Mouse (Mus musculus) CH12.LX (cell line): ENCODE measurements around the gene Phip. TPM values are rescaled to one million over a fixed set of nuclear protein-coding genes. Genes with fewer than 3 reads are reported as not detected.

Experiments
- DNase-seq: peaks from one replicate; pipeline ENCODE4 v3.0.0-alpha.2; 2013; ENCODE audit errors: extremely low read depth
- H3K27ac ChIP-seq: 2 replicates; pipeline ENCODE4 v1.5.1; 2012; ENCODE audit warnings: low read depth, mild to moderate bottlenecking, control low read depth, moderate library complexity; ENCODE audit not compliant: insufficient read depth
- H3K27me3 ChIP-seq: replicated peaks from 2 replicates; pipeline ENCODE3; 2012; ENCODE audit warnings: inconsistent platforms
- H3K36me3 ChIP-seq, 2 experiments: replicated peaks in 1 of 2; 2 replicates each; pipeline versions ENCODE3 to v1.6.1; 2012; ENCODE audit warnings: inconsistent platforms in 1 of 2, low read length in 1 of 2, mild to moderate bottlenecking in 1 of 2, mixed read lengths in 1 of 2, moderate library complexity in 1 of 2; ENCODE audit not compliant: control insufficient read depth in 1 of 2, insufficient read depth in 1 of 2
- H3K4me1 ChIP-seq, 2 experiments: 2 replicates each; pipeline ENCODE4 v1.6.1; 2012; ENCODE audit warnings: inconsistent platforms in 1 of 2, moderate library complexity in 1 of 2; ENCODE audit not compliant: insufficient read depth in 2 of 2, control insufficient read depth in 1 of 2
- H3K4me2 ChIP-seq: 2 replicates; pipeline ENCODE4 v1.6.1; 2012; ENCODE audit warnings: low read depth, mild to moderate bottlenecking, control low read depth; ENCODE audit not compliant: poor library complexity, insufficient read depth, severe bottlenecking
- H3K4me3 ChIP-seq, 3 experiments: fragments of 150-350 bp in 1 of 3; sonication (generic) in 1 of 3; replicated peaks in 1 of 3; 2 replicates each; pipeline versions ENCODE3 to v1.5.1; 2011 to 2012; ENCODE audit warnings: low read depth in 2 of 3, low read length in 2 of 3, mild to moderate bottlenecking in 2 of 3, moderate library complexity in 2 of 3, control low read depth in 1 of 3, improper control_type of control experiment in 1 of 3, inconsistent platforms in 1 of 3, mixed read lengths in 1 of 3; ENCODE audit not compliant: poor library complexity in 1 of 3
- H3K79me2 ChIP-seq: replicated peaks from 2 replicates; pipeline ENCODE4 v1.6.1; 2012; ENCODE audit warnings: mild to moderate bottlenecking, moderate library complexity; ENCODE audit not compliant: control insufficient read depth, poor library complexity, insufficient read depth, severe bottlenecking; ENCODE audit errors: extremely low read depth
- H3K9ac ChIP-seq: 2 replicates; pipeline ENCODE4 v1.6.1; 2012; ENCODE audit warnings: low read depth, mild to moderate bottlenecking, control low read depth, moderate library complexity; ENCODE audit not compliant: insufficient read depth
- H3K9me3 ChIP-seq: replicated peaks from 2 replicates; pipeline ENCODE3; 2012; ENCODE audit warnings: low read length, inconsistent platforms, mixed read lengths
- BHLHE40 ChIP-seq: IDR thresholded peaks from 2 replicates; pipeline ENCODE4 v1.6.1; 2011; ENCODE audit warnings: mild to moderate bottlenecking, low read depth, low read length, improper control_type of control experiment
- CHD1 ChIP-seq: IDR thresholded peaks from 2 replicates; pipeline ENCODE4 v1.6.1; 2012; ENCODE audit warnings: low read depth, low read length, improper control_type of control experiment, inconsistent platforms
- CTCF ChIP-seq, 2 experiments: IDR thresholded peaks in 1 of 2; conservative IDR thresholded peaks in 1 of 2; 2 replicates each; pipeline ENCODE4 v1.5.1; 2011 to 2012; ENCODE audit warnings: low read depth in 2 of 2, low read length in 2 of 2, improper control_type of control experiment in 1 of 2, inconsistent platforms in 1 of 2, mild to moderate bottlenecking in 1 of 2, moderate library complexity in 1 of 2
- EP300 ChIP-seq: IDR thresholded peaks from 2 replicates; pipeline ENCODE4 v1.6.1; 2011; ENCODE audit warnings: low read length, improper control_type of control experiment
- ETS1 ChIP-seq: conservative IDR thresholded peaks from 2 replicates; pipeline ENCODE4 v1.6.1; 2012; ENCODE audit warnings: low read depth, mild to moderate bottlenecking, inconsistent platforms, low read length, improper control_type of control experiment, moderate library complexity
- MEF2A ChIP-seq: IDR thresholded peaks from 2 replicates; pipeline ENCODE4 v1.6.1; 2014; ENCODE audit warnings: low read depth, mild to moderate bottlenecking, inconsistent platforms, low read length, improper control_type of control experiment, borderline replicate concordance
- MXI1 ChIP-seq: IDR thresholded peaks from 2 replicates; pipeline ENCODE4 v1.6.1; 2011; ENCODE audit warnings: mild to moderate bottlenecking, low read depth, low read length, improper control_type of control experiment
- NELFE ChIP-seq: IDR thresholded peaks from 2 replicates; pipeline ENCODE4 v1.6.1; 2011; ENCODE audit warnings: low read depth, low read length, improper control_type of control experiment
- NRF1 ChIP-seq: IDR thresholded peaks from 2 replicates; pipeline ENCODE4 v1.6.1; 2014; ENCODE audit warnings: low read depth, mild to moderate bottlenecking, inconsistent platforms, low read length, improper control_type of control experiment, moderate library complexity
- PAX5 ChIP-seq: IDR thresholded peaks from 2 replicates; pipeline ENCODE4 v1.6.1; 2012; ENCODE audit warnings: low read length, inconsistent platforms, mixed read lengths
- RAD21 ChIP-seq: IDR thresholded peaks from 2 replicates; pipeline ENCODE4 v1.6.1; 2011; ENCODE audit warnings: low read depth, mild to moderate bottlenecking, low read length, improper control_type of control experiment, moderate library complexity
- RCOR1 ChIP-seq: conservative IDR thresholded peaks from 2 replicates; pipeline ENCODE4 v1.6.1; 2012; ENCODE audit warnings: low read depth, mild to moderate bottlenecking, inconsistent platforms, low read length, improper control_type of control experiment
- SIN3A ChIP-seq: IDR thresholded peaks from 2 replicates; pipeline ENCODE4 v1.6.1; 2012; ENCODE audit warnings: low read length, improper control_type of control experiment, inconsistent platforms
- SMC3 ChIP-seq: IDR thresholded peaks from 2 replicates; pipeline ENCODE4 v1.6.1; 2011; ENCODE audit warnings: low read depth, low read length, improper control_type of control experiment
- UBTF ChIP-seq: IDR thresholded peaks from 2 replicates; pipeline ENCODE4 v1.6.1; 2012; ENCODE audit warnings: low read depth, mild to moderate bottlenecking, inconsistent platforms, low read length, improper control_type of control experiment, moderate library complexity
- USF1 ChIP-seq: IDR thresholded peaks from 2 replicates; pipeline ENCODE4 v1.6.1; 2014; ENCODE audit warnings: low read depth, mild to moderate bottlenecking, inconsistent platforms, low read length, improper control_type of control experiment
- USF2 ChIP-seq: conservative IDR thresholded peaks from 2 replicates; pipeline ENCODE4 v1.6.1; 2011; ENCODE audit warnings: low read depth, low read length, improper control_type of control experiment
- ZC3H11A ChIP-seq: IDR thresholded peaks from 2 replicates; pipeline ENCODE4 v1.6.1; 2012; ENCODE audit warnings: low read depth, mild to moderate bottlenecking, inconsistent platforms, low read length, improper control_type of control experiment
- ZKSCAN1 ChIP-seq: IDR thresholded peaks from 2 replicates; pipeline ENCODE4 v1.6.1; 2012; ENCODE audit warnings: low read depth, inconsistent platforms, low read length, improper control_type of control experiment, borderline replicate concordance
- dilution Hi-C: fragments of 300-500 bp; cut with MboI; formaldehyde crosslinking; loops from 2 replicates; pipeline ENCODE4 v1.14.3; 2020; ENCODE audit warnings: low sequenced_read_pairs; ENCODE audit not compliant: extremely low pct_unique_long_range_greater_than_20kb, extremely low pct_ligation_motif_present
- in situ Hi-C: fragments of 300-500 bp; cut with MboI; formaldehyde crosslinking; loops from 3 replicates; pipeline ENCODE4 v1.14.3; 2019; ENCODE audit warnings: low sequenced_read_pairs, low pct_ligation_motif_present, low pct_unique_long_range_greater_than_20kb, mixed read lengths
- polyA plus RNA-seq: library from polyadenylated mRNA; unstranded; fragments of >175 nt; gene quantifications from 2 replicates; pipeline ENCODE4 v1.2.1, GENCODE M21; 2012; ENCODE audit warnings: low read depth; ENCODE audit not compliant: insufficient read length
- total RNA-seq, 2 experiments: library from RNA; depleted of rRNA; stranded (reverse); fragments of 300-350 nt in 1 of 2; fragments of >200 nt in 1 of 2; gene quantifications; 2 replicates each; pipeline ENCODE4 v1.2.3; 2012 to 2014

Gene Phip
- total and polyA plus RNA-seq, 3 experiments = 24.1 to 29.8 (median 28.8) TPM

GRCm38 (mm10) chr9:82976219-82976618 is 903 bp upstream of the Phip start:
- in situ Hi-C loops = loop anchor here (10.0 kb wide), 1 partner anchor 139 kb away; no protein-coding TSS in a partner anchor
- peaks cover 0 to 3% of the 10 kb centered on the region in 2 experiments for H3K36me3 ChIP-seq
- no peak for TF ChIP-seq UBTF
- no peak for TF ChIP-seq BHLHE40
- TF ChIP-seq CTCF (conservative IDR thresholded peaks at IDR 0.05 in 1 of 2, IDR thresholded peaks at IDR 0.05 in 1 of 2; ENCODE audit: low read depth in 2 of 2, low read length in 2 of 2) = no peak
- no peak for TF ChIP-seq USF2
- no peak for TF ChIP-seq NRF1
- no peak for TF ChIP-seq EP300
- TF ChIP-seq MEF2A = no peak
- no peak for TF ChIP-seq NELFE
- TF ChIP-seq ZC3H11A = no peak
- TF ChIP-seq, all 38 proteins: peak for 0
- DNase-seq = no peak
- no peaks in the 10 kb centered on the region for H3K27me3 ChIP-seq
- peak overlapping the region; percentile 84 for H3K9ac ChIP-seq
- H3K27ac ChIP-seq = no peak overlapping the region
- dilution Hi-C loops = no loop called here
- peak overlapping the region; percentile 18; the same call in 1 of the 2 replicates for H3K4me2 ChIP-seq
- peak overlapping the region; percentile 77 to 79 (median 77) for H3K4me3 ChIP-seq
- H3K9me3 ChIP-seq = no peaks in the 10 kb centered on the region
- H3K4me1 ChIP-seq = peaks cover 0 to 10% of the 10 kb centered on the region in 2 experiments; a peak in 2 of 4 replicates
- H3K79me2 ChIP-seq = peaks cover 26% of the 10 kb centered on the region

- dilution Hi-C loops = no loop called here
- TF ChIP-seq BHLHE40 (no peak), EP300 (no peak), PAX5 (no peak), USF1 (no peak), ZKSCAN1 (no peak), SIN3A (no peak), MXI1 (no peak), SMC3 (no peak), RAD21 (no peak), ZC3H11A (no peak), ETS1 (no peak), USF2 (no peak), CHD1 (no peak), RCOR1 (no peak)
- Histone ChIP-seq H3K4me3 (peak overlapping the region; percentile 77 to 79 (median 77)), H3K4me2 (no peak overlapping the region), H3K4me1 (peaks cover 0 to 22% of the 10 kb centered on the region in 2 experiments; a peak in 2 of 4 replicates), H3K79me2 (peaks cover 35% of the 10 kb centered on the region), H3K9ac (peak overlapping the region; percentile 84), H3K27ac (peak overlapping the region; percentile 94), H3K9me3 (no peaks in the 10 kb centered on the region), H3K27me3 (no peaks in the 10 kb centered on the region), H3K36me3 (peaks cover 3 to 8% of the 10 kb centered on the region in 2 experiments)
- DNase-seq = no peak
- in situ Hi-C loops = loop anchor here (10.0 kb wide), 1 partner anchor 140 kb away; no protein-coding TSS in a partner anchor
Measured at GRCm38 (mm10) chr9:82974962-82975341, 364 bp downstream of the Phip start.
